Mouse (Mus musculus) kidney, adult 2 months (tissue): Measurements from ENCODE around the gene Atp8b5.

Source experiments
- CTCF ChIP-seq: fragments of 200-500 bp; conservative IDR thresholded peaks from 2 replicates; pipeline ENCODE4 v1.5.1; 2011; ENCODE audit warnings: low read depth, mild to moderate bottlenecking, control low read depth, low read length, moderate library complexity, mixed read lengths; ENCODE audit not compliant: insufficient read depth, insufficient read length
- POLR2A ChIP-seq: fragments of 200-500 bp; IDR thresholded peaks from one replicate; pipeline ENCODE4 v1.6.1; 2011; ENCODE audit warnings: low read depth, low read length, control low read depth

DNA sequence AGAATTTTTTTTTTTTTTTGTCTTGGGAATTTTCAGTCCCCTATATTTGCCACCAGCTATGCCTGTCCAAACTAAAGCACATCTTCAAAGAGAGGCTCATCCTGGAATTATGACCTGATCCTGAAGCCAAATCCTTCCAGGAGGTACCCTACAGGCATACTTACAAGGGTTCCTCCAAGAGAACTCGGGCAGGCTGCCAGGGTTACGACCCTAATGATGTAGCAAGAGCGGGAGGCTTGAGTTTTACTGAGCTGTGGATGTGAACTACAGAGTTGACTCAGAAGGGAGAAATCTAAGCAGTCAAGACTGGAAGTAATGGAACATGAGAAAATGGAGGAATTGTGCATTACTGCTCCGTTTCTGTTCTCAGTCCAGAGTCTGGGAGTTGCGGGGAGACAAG is 6.9 kb upstream of the Atp8b5 start:
- TF ChIP-seq CTCF, result no peak
- TF ChIP-seq POLR2A, result no peak
